Mouse (Mus musculus) left cerebral cortex, adult 8-10 months (tissue): Measurements from ENCODE around the gene Birc3. TPM values are rescaled to one million over a fixed set of nuclear protein-coding genes. Genes with fewer than 3 reads are reported as not detected.

Experiments used
- DNase-seq, 2 experiments: peaks; one replicate each; pipeline ENCODE4 v3.0.0; 2022; ENCODE audit warnings: low spot score in 2 of 2
- total RNA-seq, 4 experiments: library from RNA; stranded (reverse); gene quantifications; 2 replicates each; pipeline ENCODE4 v1.2.4; 2022

The Birc3 gene
- total RNA-seq, 4 experiments from 2014 or later, result 1.9 to 4.3 (median 3.3) TPM

DNA sequence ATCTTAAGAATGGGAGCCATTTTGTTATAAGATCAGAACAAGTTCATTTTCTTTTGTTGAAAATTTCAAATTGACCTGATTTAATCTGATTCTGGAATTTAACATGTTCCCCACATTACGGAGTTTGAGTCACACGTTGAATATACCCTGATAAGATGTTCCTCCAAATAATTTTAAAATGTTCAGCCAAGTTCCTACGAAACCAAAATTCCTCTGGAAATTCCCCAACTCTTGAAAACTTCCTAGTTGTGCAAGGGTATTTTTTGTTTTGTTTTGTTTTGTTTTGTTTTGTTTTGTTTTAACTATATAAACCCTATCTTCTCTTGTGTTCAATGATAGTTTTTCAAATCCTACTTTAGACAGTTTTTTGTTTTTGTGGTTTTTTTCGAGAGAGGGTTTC, 44.3 kb downstream of the Birc3 start:
- no peak for DNase-seq

GRCm38 (mm10) chr9:7824916-7825315, 48.1 kb downstream of the Birc3 start:
- no peak for DNase-seq

DNA sequence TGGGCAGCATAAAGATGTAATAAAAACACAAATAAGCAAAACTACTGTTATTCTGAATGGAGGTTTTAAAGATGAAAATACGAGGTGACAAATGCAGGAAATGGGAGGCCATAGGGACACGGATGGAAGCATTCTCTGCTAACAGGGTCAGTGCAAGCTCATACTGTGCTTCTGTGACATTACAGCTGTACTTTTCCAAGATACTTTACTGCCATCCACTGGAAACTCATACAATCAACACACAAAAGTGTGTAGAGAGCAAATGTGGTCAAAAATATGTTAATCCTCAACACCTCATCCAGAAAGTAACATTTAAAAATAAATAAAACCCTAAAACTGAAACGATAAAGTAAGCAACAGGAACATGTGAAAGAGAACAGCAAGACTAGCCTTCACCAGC, 50.2 kb downstream of the Birc3 start:
- DNase-seq, result no peak

DNA sequence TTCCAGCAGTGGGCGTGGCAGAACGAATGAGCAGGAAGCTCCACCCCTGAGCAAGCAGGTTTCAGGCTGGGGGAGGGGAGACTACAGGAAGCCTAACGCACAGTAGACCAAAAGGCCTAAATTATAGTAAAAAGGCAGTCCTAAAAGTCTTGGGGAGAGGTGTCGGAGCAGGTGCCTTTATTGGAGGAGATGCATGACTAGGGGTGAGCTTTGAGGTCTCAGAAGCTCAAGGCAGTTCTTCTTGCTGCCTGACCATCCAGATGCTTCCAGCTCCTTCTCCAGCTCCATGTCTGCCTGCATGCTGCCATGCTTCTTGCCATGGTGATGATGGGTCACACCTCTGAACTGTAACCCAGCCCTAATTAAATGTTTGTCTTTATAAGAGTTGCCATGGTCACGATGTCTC, 67.9 kb downstream of the Birc3 start:
- DNase-seq, result no peak

Other genes with a start within 250 kb of the Birc3 start
- gene Mmp20, start 245.0 kb downstream of the Birc3 start, total RNA-seq, result not detected
- gene Mmp7, start 181.1 kb downstream of the Birc3 start, total RNA-seq, result not detected
- 10 to 100 TPM; 11.6 to 12.5 (median 11.7) TPM for gene Tmem123, start 109.1 kb downstream of the Birc3 start, total RNA-seq
- 10 to 100 TPM; 31.2 to 35.3 (median 35.1) TPM for gene Birc2, start 36.1 kb downstream of the Birc3 start, total RNA-seq
- gene Yap1, start 131.4 kb upstream of the Birc3 start, total RNA-seq, result 10 to 100 TPM; 16.7 to 18.7 (median 18.4) TPM
- gene Cfap300, start 169.6 kb upstream of the Birc3 start, total RNA-seq, result 10 to 100 TPM in 1 of 4 experiments, 1 to 10 TPM in 3; 7.8 to 10.2 (median 8.1) TPM